Comparison of ENCODE assay signal across 7 mouse cellular contexts in the genomic region with DNA sequence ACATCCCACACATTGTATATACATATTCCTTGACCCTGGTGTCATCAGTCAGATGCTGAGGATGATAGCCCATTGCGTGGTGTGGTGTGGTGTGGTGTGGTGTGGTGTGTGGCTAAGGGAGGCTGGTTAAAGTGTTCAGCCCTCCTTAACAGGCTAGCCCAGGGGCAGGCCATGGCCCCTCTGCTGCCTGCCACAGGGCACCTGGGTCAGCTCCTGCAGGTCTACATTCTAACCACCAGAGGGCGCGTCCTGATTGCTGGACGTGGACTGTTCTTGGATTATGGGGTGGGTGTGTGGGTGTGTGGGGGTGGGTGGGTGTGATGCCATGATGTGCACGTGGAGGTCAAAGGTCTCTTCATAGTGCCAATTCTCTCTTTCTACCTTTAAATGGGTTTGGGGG. TPM values are rescaled to one million over a fixed set of nuclear protein-coding genes. Genes with fewer than 3 reads are reported as not detected.
DNase-seq lines count a peak whose midpoint lies in the region; ATAC-seq and TF ChIP-seq lines count a peak whose summit lies in the region.

No protein-coding gene starts in this region.

- 11% methylated on average over 5 of the region's 5 CpGs for WGBS in midbrain, embryonic 12.5 days
- WGBS in midbrain, embryonic 15.5 days: 6% methylated on average over 5 of the region's 5 CpGs
- 10% methylated on average over 5 of the region's 5 CpGs for WGBS in intestine, postnatal 0 days

- peak; percentile 71 for DNase-seq in ZHBTc4 (ENCODE audit: low read depth, low spot score)
- DNase-seq in embryo, embryonic 11 days: peak; percentile 74
- peak; percentile 61 for DNase-seq in lung, postnatal 36 days
- peak; percentile 38 to 39 for DNase-seq in thymus, postnatal 36 days

- no peak overlapping the region for H3K27ac ChIP-seq in midbrain, embryonic 12.5 days (replicated peaks)
- no peak overlapping the region for H3K27ac ChIP-seq in midbrain, embryonic 15.5 days
- no peak overlapping the region for H3K27ac ChIP-seq in intestine, postnatal 0 days (ENCODE audit: low read depth, low read length)

- H3K4me2 ChIP-seq in midbrain, embryonic 12.5 days (replicated peaks): no peak overlapping the region
- H3K4me2 ChIP-seq in midbrain, embryonic 15.5 days: no peak overlapping the region
- H3K4me2 ChIP-seq in intestine, postnatal 0 days (replicated peaks; ENCODE audit: low read depth): no peak overlapping the region

- H3K36me3 ChIP-seq in midbrain, embryonic 12.5 days: no peaks in the 10 kb centered on the region
- no peaks in the 10 kb centered on the region for H3K36me3 ChIP-seq in midbrain, embryonic 15.5 days (replicated peaks)
- H3K36me3 ChIP-seq in intestine, postnatal 0 days (ENCODE audit: control insufficient read depth, insufficient read depth): no peaks in the 10 kb centered on the region

- peaks cover 2% of the 10 kb centered on the region; the same call in 1 of the 2 replicates for H3K4me1 ChIP-seq in midbrain, embryonic 12.5 days
- peaks cover under 1% of the 10 kb centered on the region; the same call in 1 of the 2 replicates for H3K4me1 ChIP-seq in midbrain, embryonic 15.5 days
- H3K4me1 ChIP-seq in intestine, postnatal 0 days (replicated peaks; ENCODE audit: control insufficient read depth, insufficient read depth, low read length): 0 out of 2 replicates have a peak, but pooled peaks cover under 1% of the 10 kb centered on the region

- no peaks in the 10 kb centered on the region for H3K9me3 ChIP-seq in midbrain, embryonic 12.5 days
- H3K9me3 ChIP-seq in midbrain, embryonic 15.5 days: no peaks in the 10 kb centered on the region
- H3K9me3 ChIP-seq in intestine, postnatal 0 days (ENCODE audit: control insufficient read depth): no peaks in the 10 kb centered on the region

- H3K4me3 ChIP-seq in midbrain, embryonic 12.5 days: no peak overlapping the region
- H3K4me3 ChIP-seq in midbrain, embryonic 15.5 days: no peak overlapping the region
- no peak overlapping the region for H3K4me3 ChIP-seq in intestine, postnatal 0 days (ENCODE audit: low read depth, low read length)

- H3K27me3 ChIP-seq in midbrain, embryonic 12.5 days: no peaks in the 10 kb centered on the region
- H3K27me3 ChIP-seq in midbrain, embryonic 15.5 days (replicated peaks): no peaks in the 10 kb centered on the region
- no peaks in the 10 kb centered on the region for H3K27me3 ChIP-seq in intestine, postnatal 0 days (replicated peaks; ENCODE audit: control insufficient read depth, insufficient read depth, low read length)

- peak; percentile 88 for TF ChIP-seq CTCF in intestine, postnatal 0 days (IDR thresholded peaks at IDR 0.05; ENCODE audit: low read depth)

- H3K9ac ChIP-seq in midbrain, embryonic 12.5 days (replicated peaks): no peak overlapping the region
- no peak overlapping the region for H3K9ac ChIP-seq in midbrain, embryonic 15.5 days
- H3K9ac ChIP-seq in intestine, postnatal 0 days (ENCODE audit: low read depth, low read length): no peak overlapping the region

- ATAC-seq in midbrain, embryonic 12.5 days (ENCODE audit: low FRiP score, low read depth): peak; percentile 30; the same call in 1 of the 2 replicates
- ATAC-seq in midbrain, embryonic 15.5 days (replicated peaks): no peak
- peak; percentile 28; the same call in 1 of the 2 replicates for ATAC-seq in intestine, postnatal 0 days

RNA-seq across cellular contexts. Expression of a gene that starts 18.8 kb away (rescaled TPM):
- polyA plus RNA-seq in midbrain, embryonic 12.5 days (2016; fragmentation: Nextera tagmentation; extraction: Ambion mirVana): 0.08 TPM in 1 of 2 replicates, not detected in the other
- 0.10 TPM in 1 of 2 replicates, not detected in the other for polyA plus RNA-seq in midbrain, embryonic 15.5 days (2015; fragmentation: Nextera tagmentation; extraction: Ambion mirVana)
- polyA plus RNA-seq in intestine, postnatal 0 days (2015; fragmentation: Nextera tagmentation; extraction: Ambion mirVana): 5.2 and 5.4 TPM in 2 replicates

RNA-seq across cellular contexts. Expression of a gene that starts 25.1 kb away (rescaled TPM):
- 0.26 and 0.31 TPM in 2 replicates for polyA plus RNA-seq in midbrain, embryonic 12.5 days (2016; fragmentation: Nextera tagmentation; extraction: Ambion mirVana)
- 3.9 and 4.4 TPM in 2 replicates for polyA plus RNA-seq in midbrain, embryonic 15.5 days (2015; fragmentation: Nextera tagmentation; extraction: Ambion mirVana)
- polyA plus RNA-seq in intestine, postnatal 0 days (2015; fragmentation: Nextera tagmentation; extraction: Ambion mirVana): 0.04 and 0.25 TPM in 2 replicates

RNA-seq across cellular contexts. Expression of a gene that starts 37.0 kb away (rescaled TPM):
- polyA plus RNA-seq in midbrain, embryonic 12.5 days (2016; fragmentation: Nextera tagmentation; extraction: Ambion mirVana): 245 and 267 TPM in 2 replicates
- polyA plus RNA-seq in midbrain, embryonic 15.5 days (2015; fragmentation: Nextera tagmentation; extraction: Ambion mirVana): 141 and 142 TPM in 2 replicates
- 57.7 and 65.8 TPM in 2 replicates for polyA plus RNA-seq in intestine, postnatal 0 days (2015; fragmentation: Nextera tagmentation; extraction: Ambion mirVana)

RNA-seq across cellular contexts. Expression of a gene that starts 48.8 kb away (rescaled TPM):
- polyA plus RNA-seq in midbrain, embryonic 12.5 days (2016; fragmentation: Nextera tagmentation; extraction: Ambion mirVana): 53.5 and 58.9 TPM in 2 replicates
- polyA plus RNA-seq in midbrain, embryonic 15.5 days (2015; fragmentation: Nextera tagmentation; extraction: Ambion mirVana): 39.8 and 42.1 TPM in 2 replicates
- polyA plus RNA-seq in intestine, postnatal 0 days (2015; fragmentation: Nextera tagmentation; extraction: Ambion mirVana): 30.0 and 36.4 TPM in 2 replicates
